ENCODE assay signal across 8 mouse cellular contexts in genomic region chr15:96285323-96286014, GRCm38 (mm10). TPM values are rescaled to one million over a fixed set of nuclear protein-coding genes. Genes with fewer than 3 reads are reported as not detected.
A peak's percentile ranks its signal among the peaks of the same experiment; 100 is the strongest.
DNase-seq lines count a peak whose midpoint lies in the region; ATAC-seq and TF ChIP-seq lines count a peak whose summit lies in the region.

No protein-coding gene starts in this region.

- peak; percentile 94 for DNase-seq in 416B (ENCODE audit: low read depth)
- DNase-seq in adrenal gland, postnatal 4 days (ENCODE audit: low spot score in 2 of 2) = peak; percentile 80 to 84
- DNase-seq in heart, adult 2 months = peak; percentile 94 to 95
- DNase-seq in kidney, adult 2 months = peak; percentile 94
- peak; percentile 96 for DNase-seq in midbrain, embryonic 14.5 days
- DNase-seq in spleen, adult 12 weeks (ENCODE audit: low spot score) = peak; percentile 70

- peak; percentile 83 for ATAC-seq in embryonic facial prominence, embryonic 13.5 days (ENCODE audit: insufficient number of reproducible peaks, insufficient read depth, low FRiP score, low TSS enrichment, low read depth)
- peak; percentile 91 for ATAC-seq in limb, embryonic 12.5 days (ENCODE audit: insufficient number of reproducible peaks, insufficient read depth, low FRiP score, low TSS enrichment, low read depth)
- ATAC-seq in midbrain, embryonic 14.5 days (ENCODE audit: low FRiP score, low TSS enrichment) = peak; percentile 85

- WGBS in embryonic facial prominence, embryonic 13.5 days = under 1% methylated on average over 62 of the region's 64 CpGs
- under 1% methylated on average over 64 of the region's 64 CpGs for WGBS in heart, adult 2 months
- under 1% methylated on average over 62 of the region's 64 CpGs for WGBS in kidney, adult 2 months
- WGBS in limb, embryonic 12.5 days = under 1% methylated on average over 64 of the region's 64 CpGs
- WGBS in midbrain, embryonic 14.5 days = under 1% methylated on average over 62 of the region's 64 CpGs

- H3K79me2 ChIP-seq in heart, adult 2 months (replicated peaks; ENCODE audit: control insufficient read depth, insufficient read depth, low read length) = peaks cover 1% of the 10 kb centered on the region; the same call in 1 of the 2 replicates

- peak overlapping the region; percentile 99 for H3K9ac ChIP-seq in embryonic facial prominence, embryonic 13.5 days
- peak overlapping the region; percentile 95 for H3K9ac ChIP-seq in heart, adult 2 months (ENCODE audit: low read depth, low read length)
- H3K9ac ChIP-seq in limb, embryonic 12.5 days (replicated peaks) = peak overlapping the region; percentile 99
- peak overlapping the region; percentile 99 for H3K9ac ChIP-seq in midbrain, embryonic 14.5 days (replicated peaks; ENCODE audit: low read length)

- peaks cover 30% of the 10 kb centered on the region for H3K4me1 ChIP-seq in embryonic facial prominence, embryonic 13.5 days
- peaks cover 12% of the 10 kb centered on the region for H3K4me1 ChIP-seq in heart, adult 2 months (ENCODE audit: control insufficient read depth, insufficient read depth, low read length)
- peaks cover 12% of the 10 kb centered on the region for H3K4me1 ChIP-seq in kidney, adult 2 months (ENCODE audit: control insufficient read depth, insufficient read depth, low read length)
- peaks cover 23% of the 10 kb centered on the region for H3K4me1 ChIP-seq in limb, embryonic 12.5 days (replicated peaks)
- H3K4me1 ChIP-seq in midbrain, embryonic 14.5 days (ENCODE audit: control insufficient read depth, insufficient read depth, low read length) = peaks cover 33% of the 10 kb centered on the region

- no peak for TF ChIP-seq CTCF in heart, adult 2 months (IDR thresholded peaks at IDR 0.05)
- TF ChIP-seq CTCF in kidney, adult 2 months (conservative IDR thresholded peaks at IDR 0.05; ENCODE audit: insufficient read depth, insufficient read length, low read depth, low read length) = no peak

- H3K27me3 ChIP-seq in embryonic facial prominence, embryonic 13.5 days = no peaks in the 10 kb centered on the region
- no peaks in the 10 kb centered on the region for H3K27me3 ChIP-seq in heart, adult 2 months (ENCODE audit: control insufficient read depth, insufficient read depth, low read length)
- H3K27me3 ChIP-seq in kidney, adult 2 months (replicated peaks; ENCODE audit: control insufficient read depth, insufficient read depth, low read length) = no peaks in the 10 kb centered on the region
- no peaks in the 10 kb centered on the region for H3K27me3 ChIP-seq in limb, embryonic 12.5 days
- no peaks in the 10 kb centered on the region for H3K27me3 ChIP-seq in midbrain, embryonic 14.5 days (ENCODE audit: control insufficient read depth, insufficient read depth, low read length)

- peak overlapping the region; percentile 87 for H3K4me3 ChIP-seq in embryonic facial prominence, embryonic 13.5 days
- H3K4me3 ChIP-seq in heart, adult 2 months = peak overlapping the region; percentile 83
- H3K4me3 ChIP-seq in kidney, adult 2 months (ENCODE audit: insufficient read depth, low read depth, low read length) = peak overlapping the region; percentile 100
- H3K4me3 ChIP-seq in limb, embryonic 12.5 days (replicated peaks) = peak overlapping the region; percentile 81
- peak overlapping the region; percentile 76 for H3K4me3 ChIP-seq in midbrain, embryonic 14.5 days (replicated peaks; ENCODE audit: low read depth, low read length)

- intact Hi-C loops in heart, adult 2 months (cut with DNase I) = loop anchor here (2.0 to 10.0 kb wide), 3 partner anchors 175 to 491 kb away; partner anchors contain the start of genes Ano6, Scaf11 and Slc38a2

- H3K36me3 ChIP-seq in embryonic facial prominence, embryonic 13.5 days = peaks cover 6% of the 10 kb centered on the region
- H3K36me3 ChIP-seq in heart, adult 2 months (ENCODE audit: control insufficient read depth, insufficient read depth, low read length) = peaks cover 14% of the 10 kb centered on the region
- H3K36me3 ChIP-seq in kidney, adult 2 months (ENCODE audit: control insufficient read depth, insufficient read depth, low read length) = no peaks in the 10 kb centered on the region
- H3K36me3 ChIP-seq in limb, embryonic 12.5 days = peaks cover 14% of the 10 kb centered on the region; the same call in 1 of the 2 replicates
- H3K36me3 ChIP-seq in midbrain, embryonic 14.5 days (ENCODE audit: control insufficient read depth, insufficient read depth, low read length) = 0 out of 2 replicates have a peak, but pooled peaks cover under 1% of the 10 kb centered on the region

- H3K9me3 ChIP-seq in embryonic facial prominence, embryonic 13.5 days = no peaks in the 10 kb centered on the region
- H3K9me3 ChIP-seq in limb, embryonic 12.5 days = no peaks in the 10 kb centered on the region
- H3K9me3 ChIP-seq in midbrain, embryonic 14.5 days (ENCODE audit: control insufficient read depth, low read length) = no peaks in the 10 kb centered on the region

- TF ChIP-seq EP300 in heart, adult 2 months (IDR thresholded peaks at IDR 0.05; ENCODE audit: insufficient read depth, low read depth, low read length) = no peak; the same call in 1 of the 2 replicates

- peak overlapping the region; percentile 87 for H3K4me2 ChIP-seq in embryonic facial prominence, embryonic 13.5 days
- peak overlapping the region; percentile 81 for H3K4me2 ChIP-seq in limb, embryonic 12.5 days
- peak overlapping the region; percentile 92 for H3K4me2 ChIP-seq in midbrain, embryonic 14.5 days (ENCODE audit: low read length)

- peak; percentile 50; the same call in 1 of the 2 replicates for TF ChIP-seq POLR2A in heart, adult 2 months (IDR thresholded peaks at IDR 0.05; ENCODE audit: insufficient read depth, low read depth, low read length)
- TF ChIP-seq POLR2A in kidney, adult 2 months (IDR thresholded peaks at IDR 0.05; ENCODE audit: low read depth, low read length) = peak; percentile 55

- peak overlapping the region; percentile 100 for H3K27ac ChIP-seq in embryonic facial prominence, embryonic 13.5 days
- H3K27ac ChIP-seq in heart, adult 2 months = peak overlapping the region; percentile 97
- H3K27ac ChIP-seq in kidney, adult 2 months (ENCODE audit: insufficient read depth, low read depth, low read length) = peak overlapping the region; percentile 96
- peak overlapping the region; percentile 100 for H3K27ac ChIP-seq in limb, embryonic 12.5 days
- peak overlapping the region; percentile 100 for H3K27ac ChIP-seq in midbrain, embryonic 14.5 days (replicated peaks; ENCODE audit: low read depth, low read length)

RNA-seq across cellular contexts. Expression of gene Arid2, which starts 1.8 kb away (rescaled TPM):
- total RNA-seq in adrenal gland, postnatal 4 days (2021) = 10 to 100 TPM; 63.6 to 69.3 TPM
- 25.9 and 29.5 TPM in 2 replicates for polyA plus RNA-seq in embryonic facial prominence, embryonic 13.5 days (2015; fragmentation: Nextera tagmentation; extraction: Ambion mirVana)
- total RNA-seq in heart, adult 2 months (2021) = 10 to 100 TPM; 20.1 to 21.1 TPM
- 8.0 and 13.7 TPM in 2 replicates for polyA plus RNA-seq in heart, adult 2 months (2012; rRNA removed)
- polyA plus RNA-seq in kidney, adult 2 months (2012; rRNA removed) = 11.5 and 11.8 TPM in 2 replicates
- 35.6 and 36.5 TPM in 2 replicates for polyA plus RNA-seq in limb, embryonic 12.5 days (2016; fragmentation: Nextera tagmentation; extraction: Ambion mirVana)
- 30.6 and 32.4 TPM in 2 replicates for polyA plus RNA-seq in midbrain, embryonic 14.5 days (2014; fragmentation: Nextera tagmentation; extraction: Ambion mirVana)

Comparison
In these comparisons a context has a peak if more than half of its experiments do, and no peak if none do; other contexts are left out.
1. Peak in every context shown above with its lines: DNase-seq, ATAC-seq, H3K4me3 ChIP-seq and H3K27ac ChIP-seq.